Mouse (Mus musculus) left cerebral cortex, adult 9 months (tissue): ENCODE measurements at regions not wholly inside any gene's neighbourhood (a gene's known extent, or its start where the extent isn't known, plus 50 kb on each side); places are given as distances from the start of the nearest gene placed in this dataset.
"Not testable (repeated sequence)": the region's sequence is repeated elsewhere in the genome, so short reads cannot be mapped to it uniquely, and the experiment has no call there.

Source experiments
- DNase-seq, 2 experiments: peaks; one replicate each; pipeline ENCODE4 v3.0.0; 2022; ENCODE audit warnings: low spot score in 2 of 2

DNA sequence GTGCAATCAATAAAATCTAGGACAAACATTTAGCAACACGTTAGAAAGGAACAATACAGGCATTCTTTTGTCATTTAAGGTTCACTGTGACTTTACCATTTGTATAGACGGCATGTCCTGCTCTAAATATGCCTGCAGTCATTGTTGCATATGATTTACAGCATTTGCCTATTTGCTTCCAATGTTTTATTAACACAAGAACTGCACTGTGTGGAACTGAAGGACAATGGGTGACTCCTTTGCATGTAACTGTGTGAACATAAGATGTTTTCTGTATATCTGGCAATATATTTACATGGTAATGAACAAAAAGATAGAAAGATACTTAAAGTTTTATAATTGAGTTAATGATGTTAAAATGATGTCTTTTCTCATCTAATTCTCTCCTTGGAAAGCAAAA is 57.1 kb downstream of the Pou4f1 start:
- DNase-seq = no peak

DNA sequence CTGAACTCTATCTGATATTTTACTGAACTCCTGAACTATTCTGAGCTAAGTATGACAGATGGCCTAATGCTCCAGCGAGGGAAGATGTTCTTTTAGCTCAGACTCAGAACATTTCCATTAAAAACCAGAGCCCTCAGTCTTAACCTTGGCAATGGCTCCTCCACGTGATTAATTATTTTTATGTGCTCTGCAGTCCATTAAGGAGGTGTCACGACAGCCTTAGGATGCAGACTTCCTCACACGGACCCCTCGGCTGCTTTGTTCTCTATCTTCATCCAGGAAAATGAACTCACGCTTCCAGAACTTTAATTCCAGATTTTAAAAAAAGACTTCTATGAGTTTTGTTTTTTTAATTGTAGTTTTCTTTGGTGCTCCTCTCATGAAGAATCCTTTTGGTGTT is 57.5 kb downstream of the Pou4f1 start:
- DNase-seq = no peak

DNA sequence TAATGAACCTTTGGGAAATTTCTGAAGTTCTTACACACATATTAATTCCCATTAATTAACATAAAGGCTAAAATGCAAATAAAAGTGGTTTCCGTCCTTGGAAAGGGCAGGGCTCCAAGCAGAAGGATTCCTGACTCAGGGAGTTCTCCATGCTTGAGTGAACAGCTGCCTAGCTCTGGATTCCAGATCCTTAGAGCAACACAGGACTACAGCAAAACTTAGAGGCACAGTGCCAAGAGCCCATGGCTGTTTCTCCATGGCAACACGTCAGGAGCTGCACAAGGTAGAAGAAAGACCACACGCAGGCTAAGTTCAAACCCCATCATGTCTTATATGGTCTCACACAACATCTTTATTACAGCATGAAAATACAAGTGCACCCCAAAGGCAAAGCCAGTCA is 61.7 kb downstream of the Pou4f1 start:
- no peak for DNase-seq

DNA sequence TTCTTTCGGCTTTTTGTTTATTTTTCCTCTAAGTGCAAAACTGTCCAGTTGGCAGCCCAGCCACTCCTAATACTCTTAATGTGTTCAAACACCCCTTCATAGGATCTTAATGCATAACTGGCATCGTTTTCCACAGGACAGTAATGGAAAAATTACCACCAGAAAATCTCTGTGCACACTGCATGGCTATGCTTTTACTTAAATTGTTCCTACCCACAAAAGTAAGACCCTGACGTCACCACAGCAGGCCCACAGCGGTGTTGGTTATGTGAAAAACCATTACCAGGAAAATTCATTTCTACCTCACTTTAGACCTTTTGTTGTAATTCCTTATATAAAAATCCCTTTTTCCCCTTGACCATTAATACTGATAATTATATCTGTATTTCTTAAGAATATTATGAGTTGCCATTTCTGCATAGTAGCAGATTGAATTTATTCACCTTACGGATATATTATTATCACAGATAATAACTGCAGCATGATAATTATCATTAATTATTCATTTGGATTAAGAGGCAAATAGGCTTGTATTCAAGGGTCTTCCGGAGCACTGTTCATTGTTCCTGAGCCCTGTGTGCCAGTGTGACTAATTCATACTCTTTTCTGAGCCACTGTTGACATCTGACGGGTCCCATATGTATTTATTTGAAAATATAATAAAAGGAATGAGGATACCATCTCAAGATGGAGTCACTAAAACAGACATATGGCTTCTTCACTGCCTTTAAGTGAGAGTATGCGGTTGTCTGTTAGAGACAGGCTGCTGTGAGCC is 78.3 kb downstream of the Pou4f1 start:
- no peak for DNase-seq

DNA sequence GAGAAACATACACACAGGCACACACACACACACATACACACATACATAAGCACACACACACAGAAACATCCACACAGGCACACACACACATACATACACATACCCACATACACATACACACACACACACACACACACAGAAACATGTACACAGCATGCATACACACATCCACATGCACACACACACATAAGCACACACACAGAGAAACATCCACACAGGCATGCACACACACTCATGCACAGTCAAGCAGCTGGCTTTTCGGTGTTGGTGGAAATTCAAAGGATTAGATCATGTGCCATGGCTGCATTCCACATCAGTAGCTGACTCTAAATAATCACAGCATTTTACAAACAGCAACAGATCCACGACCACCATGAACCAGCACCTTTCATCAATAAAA is 78.9 kb downstream of the Pou4f1 start:
- no peak for DNase-seq

DNA sequence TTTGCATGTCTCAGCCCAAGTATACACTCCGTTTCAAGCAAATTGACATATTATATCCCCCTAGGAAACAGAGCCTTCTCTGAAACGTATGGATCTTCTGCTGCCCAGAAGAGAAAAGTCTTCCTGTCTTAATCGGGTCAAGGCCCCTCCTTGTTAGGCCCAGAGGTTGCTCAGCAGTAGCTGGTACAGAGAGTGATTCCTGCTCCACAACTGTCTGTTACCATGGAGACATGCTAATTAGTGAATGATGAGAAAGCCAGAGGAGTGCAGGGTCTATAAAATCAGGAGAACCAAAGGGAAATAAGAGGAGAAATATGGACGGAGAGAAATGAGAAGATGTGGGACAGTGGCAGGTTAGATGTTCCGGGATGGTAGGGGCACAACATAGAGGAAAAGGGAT is 86.8 kb downstream of the Pou4f1 start:
- no peak for DNase-seq

DNA sequence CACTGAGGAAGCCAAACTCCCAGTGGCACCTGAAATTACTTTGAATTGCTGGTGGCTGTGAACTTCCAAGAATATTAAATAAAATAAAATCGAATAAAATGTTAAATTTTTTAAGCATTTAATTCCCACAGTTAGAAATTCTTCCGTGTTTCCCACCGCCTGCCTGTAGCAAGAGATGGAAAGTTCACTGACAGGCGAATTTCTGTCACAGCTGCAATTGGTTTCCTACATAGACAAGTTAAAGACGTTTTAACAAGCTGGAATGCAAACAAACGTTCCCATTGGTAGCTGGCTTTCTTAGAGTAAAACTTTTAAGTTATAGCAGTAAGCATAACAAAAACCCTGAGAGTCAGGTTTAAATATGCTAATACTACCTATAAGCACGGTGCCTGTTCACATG is 95.0 kb downstream of the Pou4f1 start:
- DNase-seq = no peak

DNA sequence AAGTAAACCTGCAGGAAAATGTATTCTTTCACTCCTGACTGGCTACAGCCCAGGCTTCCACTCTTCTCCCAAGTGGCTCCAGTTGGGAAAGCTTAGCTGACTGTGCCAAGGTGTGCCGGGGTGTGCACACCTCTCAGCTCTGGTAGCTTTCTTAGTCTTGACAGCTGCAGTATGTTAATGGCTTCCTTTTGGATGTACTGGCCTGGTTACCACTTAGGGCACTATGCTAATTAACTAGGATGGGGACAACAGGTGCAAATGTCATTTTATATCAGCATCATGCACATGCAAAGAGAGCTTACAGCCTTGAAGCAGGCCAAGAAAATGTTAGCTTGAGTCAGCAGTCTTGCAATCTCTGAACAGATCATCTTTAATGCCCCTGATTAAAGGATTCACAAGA is 111.2 kb downstream of the Pou4f1 start:
- no peak for DNase-seq

DNA sequence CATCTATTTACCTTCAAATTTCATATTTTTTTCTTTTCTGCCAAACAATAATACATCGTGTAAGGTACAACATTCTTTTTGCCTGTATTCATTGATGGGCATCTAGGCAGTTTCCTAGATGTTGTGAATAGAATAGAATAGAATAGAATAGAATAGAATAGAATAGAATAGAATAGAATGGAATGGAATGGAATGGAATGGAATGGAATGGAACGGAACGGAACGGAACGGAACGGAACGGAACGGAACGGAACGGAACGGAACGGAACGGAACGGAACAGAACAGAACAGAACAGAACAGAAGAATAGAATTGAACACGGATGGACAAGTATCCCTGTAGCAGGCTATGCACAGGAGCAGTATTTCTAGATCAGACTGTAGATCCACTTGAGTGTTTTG is 131.0 kb downstream of the Pou4f1 start:
- DNase-seq = not testable (repeated sequence)

DNA sequence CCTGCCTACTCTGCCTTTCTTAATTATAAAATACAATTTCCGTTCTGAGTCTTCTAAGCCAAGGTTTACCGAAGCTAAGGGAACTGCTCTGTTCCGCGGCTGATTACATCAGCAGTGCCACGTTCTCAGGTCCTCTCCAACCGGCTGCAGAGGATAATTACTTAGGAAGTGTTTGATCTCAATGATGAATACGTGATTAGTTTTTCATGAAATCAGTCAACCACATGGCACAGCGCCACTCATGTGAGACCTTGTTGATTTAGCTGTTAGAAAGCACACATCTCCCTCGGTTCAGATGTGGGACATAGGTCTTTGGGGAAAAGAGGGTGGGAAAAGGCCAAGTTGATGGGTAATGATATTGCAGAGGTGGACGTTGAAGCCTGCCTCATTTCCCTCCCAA is 141.7 kb downstream of the Pou4f1 start:
- DNase-seq = no peak

DNA sequence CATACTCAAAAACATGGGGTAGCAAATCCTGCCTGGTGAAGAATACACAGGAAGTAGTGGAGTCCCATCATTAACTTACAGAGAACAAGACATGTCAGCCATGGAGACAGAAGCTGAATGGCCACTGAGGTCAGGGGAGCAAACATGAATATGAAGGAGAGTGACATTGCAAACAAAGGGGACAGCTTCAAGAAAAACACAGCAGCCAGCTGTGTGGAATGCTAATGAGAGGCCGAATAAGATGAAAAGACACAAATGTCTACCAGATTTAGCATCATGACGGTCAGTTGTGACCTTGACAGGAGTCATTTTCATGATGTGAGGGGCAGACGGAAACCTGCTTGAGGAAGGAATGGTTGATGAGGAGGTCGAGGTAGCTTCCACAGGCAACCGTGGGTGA is 167.7 kb downstream of the Pou4f1 start:
- DNase-seq = no peak

DNA sequence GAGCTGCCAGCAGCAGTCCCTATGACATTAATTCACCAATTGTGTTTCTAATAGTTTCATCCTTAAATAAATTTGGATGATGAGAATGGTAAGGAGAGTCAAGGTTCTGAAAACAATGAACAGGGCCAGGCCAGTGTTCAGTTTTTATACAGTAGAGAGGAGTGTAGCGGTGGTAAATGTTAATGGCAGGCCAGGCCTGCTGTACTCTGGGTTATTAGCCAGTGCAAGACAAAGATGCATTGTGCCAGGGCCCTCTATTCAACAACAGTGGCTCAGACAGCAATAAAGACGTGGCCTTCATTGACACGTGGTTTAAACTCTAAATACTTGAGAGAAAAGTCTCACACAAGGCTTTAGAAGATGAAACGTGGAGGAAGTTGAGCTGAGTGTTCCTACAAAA is 169.5 kb downstream of the Pou4f1 start:
- no peak for DNase-seq

DNA sequence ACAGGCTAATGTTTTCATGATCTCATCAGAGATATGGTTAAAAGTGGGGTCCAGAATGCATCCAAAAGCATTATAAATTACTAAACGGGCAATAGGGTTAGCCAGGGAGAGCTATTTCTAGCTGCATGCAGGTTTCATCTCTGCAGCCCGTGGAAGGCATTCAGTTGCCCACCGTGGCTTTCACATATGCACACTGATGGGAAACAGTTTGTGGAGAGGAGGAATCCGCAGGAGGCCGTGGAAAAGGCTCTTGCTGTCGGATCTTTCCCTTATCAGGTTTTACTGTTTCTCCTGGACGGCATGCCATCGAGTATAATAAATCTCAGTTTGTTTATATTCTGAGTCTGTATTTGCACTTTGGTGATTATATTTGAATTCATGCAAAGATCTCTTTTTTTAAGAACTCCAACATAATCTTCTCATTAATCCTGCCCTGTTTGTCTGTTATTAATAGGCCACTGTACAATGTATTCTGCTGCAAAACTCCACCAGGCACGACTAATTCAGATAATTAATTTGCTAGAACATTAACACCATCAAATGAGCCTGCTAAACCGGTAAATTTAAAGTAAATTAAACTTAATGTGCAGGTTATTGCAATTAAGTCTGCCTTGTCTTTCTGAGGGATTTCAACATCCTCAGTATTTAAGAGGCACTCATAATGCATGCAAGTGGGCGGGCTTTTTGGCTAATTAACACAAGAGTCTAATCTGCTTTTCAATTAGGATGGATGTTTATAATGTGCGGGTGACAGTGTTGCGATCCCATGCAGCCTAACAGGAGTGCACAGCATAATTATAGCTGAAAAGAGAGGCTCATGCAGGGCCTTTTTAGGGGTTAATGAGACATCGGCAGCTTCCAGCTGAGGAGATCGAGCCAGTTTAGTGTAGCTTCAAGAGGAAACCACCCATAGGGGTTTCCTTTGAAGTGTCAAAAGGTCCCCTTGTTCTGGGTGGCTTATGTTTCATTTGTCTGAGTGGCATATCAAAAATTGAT is 170.2 kb downstream of the Pou4f1 start:
- DNase-seq = no peak

DNA sequence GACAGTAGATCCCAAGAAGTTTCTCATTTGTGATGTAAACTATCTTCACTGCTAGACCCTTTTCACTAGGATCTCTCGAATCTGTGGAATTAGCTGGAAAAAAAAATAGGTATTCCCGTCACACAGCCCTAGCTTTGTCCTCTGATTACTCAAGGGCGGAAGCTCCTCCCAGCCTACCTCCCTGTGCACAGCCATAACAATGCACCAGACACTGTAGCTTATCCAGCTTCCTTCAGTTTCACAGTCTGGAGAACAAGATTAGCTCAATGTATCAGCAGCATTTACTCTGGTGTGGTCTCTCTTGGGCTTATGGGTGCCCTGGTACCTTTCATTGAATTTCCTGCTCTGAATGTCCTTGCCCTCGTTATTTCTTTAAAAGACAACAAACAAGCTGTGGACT is 174.0 kb downstream of the Pou4f1 start:
- no peak for DNase-seq

DNA sequence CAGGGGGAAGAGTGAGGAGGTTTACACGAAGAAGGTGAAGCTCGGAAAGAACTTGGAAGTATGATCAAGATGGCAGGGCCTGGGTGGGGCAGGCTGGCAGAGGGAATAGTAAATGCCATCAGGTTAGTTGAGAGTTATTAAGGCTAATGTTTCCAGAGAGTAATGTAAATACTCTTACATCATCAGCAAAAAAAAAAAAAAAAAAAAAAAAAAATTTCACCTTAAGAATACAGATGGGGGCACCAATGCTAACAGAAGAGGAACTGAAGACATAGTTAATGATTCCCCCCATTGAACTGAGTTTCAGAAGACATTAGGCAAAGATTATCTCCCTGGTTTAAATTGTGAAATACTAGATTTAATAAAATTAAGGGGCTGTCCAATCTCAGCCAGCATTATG is 174.7 kb downstream of the Pou4f1 start:
- DNase-seq = no peak

DNA sequence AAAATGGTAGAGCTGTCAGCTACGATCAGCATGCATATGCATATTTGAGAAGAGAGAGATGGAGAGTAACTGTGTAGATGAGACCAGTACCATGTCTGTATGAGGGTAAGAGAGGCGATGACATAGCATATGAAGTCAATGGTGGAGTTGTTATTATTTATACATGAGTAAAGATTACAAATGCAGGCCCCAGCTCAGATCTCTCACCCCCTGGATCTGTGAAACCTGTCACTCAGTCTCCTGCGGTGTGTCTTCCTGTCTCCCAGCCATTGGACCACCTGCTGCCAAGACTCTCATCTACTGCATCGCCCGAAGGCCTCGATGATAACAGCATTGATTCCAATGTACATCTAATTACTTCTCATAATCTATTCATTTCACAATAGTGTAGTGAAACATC is 187.4 kb downstream of the Pou4f1 start:
- DNase-seq = no peak

DNA sequence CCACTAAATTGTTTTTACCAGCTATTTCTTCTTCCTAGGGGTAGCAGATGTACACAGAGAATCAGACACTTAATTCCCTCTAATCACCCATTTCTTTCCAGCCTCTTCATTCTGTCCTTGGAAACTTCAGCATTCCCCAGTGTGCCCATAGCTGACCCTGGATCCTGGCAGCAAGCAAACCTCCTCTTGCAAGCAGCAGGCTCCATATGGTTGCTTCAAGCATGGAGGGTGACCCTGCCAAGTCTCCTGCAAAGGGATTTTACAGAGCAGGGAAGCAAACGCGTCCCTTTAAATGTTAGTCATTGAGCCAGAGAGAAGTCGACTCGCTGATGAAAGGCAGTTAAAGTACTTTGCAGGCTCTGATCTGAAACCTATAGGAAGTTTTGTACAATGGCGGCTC is 187.9 kb downstream of the Pou4f1 start:
- DNase-seq = no peak

DNA sequence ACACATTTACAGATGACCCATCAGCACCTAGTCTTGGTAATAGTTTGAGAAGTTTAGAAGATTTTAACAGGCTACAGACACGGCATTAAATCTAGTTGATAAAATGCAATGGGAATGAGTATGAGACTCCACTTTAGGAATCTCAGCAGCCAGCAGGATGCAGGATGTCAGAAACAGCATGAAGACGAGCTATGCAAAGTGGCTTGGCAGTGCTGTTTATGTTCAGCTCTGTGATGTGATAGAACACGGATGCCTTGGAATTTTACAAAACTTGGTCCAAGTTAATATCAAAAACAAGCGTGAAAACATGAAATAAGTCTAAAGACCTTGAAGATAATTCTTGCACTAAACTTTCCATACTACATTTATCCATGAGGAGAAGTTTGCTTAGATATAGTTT is 193.0 kb downstream of the Pou4f1 start:
- no peak for DNase-seq

DNA sequence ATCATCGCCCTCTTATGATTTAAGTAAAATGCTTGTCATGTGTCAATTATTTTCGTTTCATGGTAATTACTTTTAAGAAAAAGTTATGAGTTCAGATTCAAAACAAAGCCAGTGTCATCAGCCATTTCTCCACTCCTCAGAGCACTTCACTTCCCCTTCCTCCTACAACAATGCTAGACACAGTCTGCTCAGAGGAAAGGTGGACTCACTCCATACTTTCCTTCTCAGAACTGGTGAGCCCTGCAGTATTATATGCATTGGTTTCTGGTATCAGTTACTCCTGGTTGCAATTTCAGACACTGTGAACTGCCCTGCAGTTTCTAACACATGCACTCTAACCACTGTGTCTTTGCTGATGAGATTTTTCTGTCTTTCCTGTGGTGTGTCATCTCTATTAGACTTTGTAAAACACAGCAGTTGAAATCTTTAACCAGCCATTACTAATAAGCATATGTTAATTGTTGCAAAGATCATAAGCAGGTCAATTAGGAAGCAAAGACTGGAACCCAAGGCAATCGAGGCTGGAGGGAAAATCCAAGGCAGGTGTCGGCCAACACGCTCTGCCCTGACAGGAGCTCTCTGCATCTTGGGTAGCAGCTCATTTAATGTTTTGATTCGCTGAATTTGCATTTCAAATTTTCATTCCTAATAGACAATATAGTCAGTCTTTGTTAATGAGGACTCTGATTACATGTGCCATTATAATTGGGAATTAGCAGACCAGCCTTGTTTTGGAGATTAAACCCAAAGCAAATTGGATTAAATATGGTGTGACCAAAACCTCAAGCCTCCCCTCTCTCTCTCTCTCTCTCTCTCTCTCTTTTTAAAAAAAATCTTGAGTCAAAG is 202.7 kb downstream of the Pou4f1 start:
- DNase-seq = no peak

DNA sequence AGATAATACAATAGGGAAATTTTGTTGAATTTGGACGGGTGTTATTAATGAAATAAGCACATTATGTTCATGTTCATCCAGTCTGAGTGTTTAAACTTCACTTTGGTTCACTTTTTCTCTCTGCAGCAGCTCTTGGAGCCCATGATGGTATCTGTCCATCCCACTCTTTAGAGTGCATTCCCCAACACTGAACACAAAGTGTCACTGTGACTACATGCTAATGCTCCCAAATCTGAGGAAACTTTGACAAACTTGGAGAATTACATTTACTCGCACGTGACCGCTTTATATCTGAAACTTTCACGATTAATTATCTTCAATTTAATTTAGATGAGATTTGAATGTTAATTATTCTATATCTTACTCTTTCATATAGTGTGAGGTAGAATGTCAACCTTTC is 250.8 kb downstream of the Pou4f1 start:
- no peak for DNase-seq

DNA sequence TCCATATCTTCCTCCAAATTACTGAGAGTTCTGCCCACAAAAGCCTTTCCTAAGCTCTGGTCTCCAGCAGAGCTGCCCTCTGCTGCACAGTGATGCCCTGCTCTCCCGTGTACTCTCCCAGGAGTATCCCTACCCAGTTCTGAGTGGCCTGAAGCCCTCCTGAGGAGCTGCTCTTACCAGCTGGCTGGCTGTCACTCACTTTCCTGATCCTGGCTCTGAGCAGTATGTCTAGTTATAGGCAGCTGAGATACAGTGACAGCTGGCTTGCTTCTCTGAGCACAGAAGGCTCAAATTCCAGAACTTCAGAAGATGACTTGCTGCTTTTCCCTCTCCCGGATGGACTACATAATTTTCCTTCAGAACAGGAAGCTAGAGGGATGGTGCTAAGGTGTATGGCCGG is 257.1 kb downstream of the Pou4f1 start:
- DNase-seq = no peak

DNA sequence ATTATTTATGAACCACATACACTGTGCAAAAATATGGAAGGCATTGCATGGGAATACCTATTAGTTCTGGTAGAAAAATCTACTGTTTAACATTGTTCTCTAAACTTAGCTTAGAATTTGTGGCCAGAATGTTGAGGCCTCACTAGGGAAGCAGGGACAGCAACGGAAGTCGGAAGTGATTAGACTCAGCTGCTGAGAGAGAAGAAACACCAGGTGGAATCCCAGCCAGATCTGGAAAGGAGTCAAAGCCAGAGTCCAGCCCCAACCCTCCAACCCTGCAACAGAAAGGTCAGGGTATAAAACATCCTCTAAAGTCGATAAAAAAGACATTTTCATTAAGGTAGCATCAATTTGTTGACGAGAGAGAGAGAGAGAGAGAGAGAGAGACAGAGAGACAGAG is 258.9 kb downstream of the Pou4f1 start:
- DNase-seq = no peak
